Mouse (Mus musculus) heart, postnatal 0 days (tissue): ENCODE measurements at regions not wholly inside any gene's neighbourhood (a gene's known extent, or its start where the extent isn't known, plus 50 kb on each side); places are given as distances from the start of the nearest gene placed in this dataset.

Source experiments
- CTCF ChIP-seq: IDR thresholded peaks from 2 replicates; pipeline ENCODE4 v1.5.1; 2016; ENCODE audit warnings: antibody characterized with exemption, control low read depth, low read depth
- EP300 ChIP-seq: IDR thresholded peaks from 2 replicates; pipeline ENCODE4 v1.6.1; 2016; ENCODE audit warnings: antibody characterized with exemption, low read depth

GRCm38 (mm10) chr17:4272456-4272855 lies 576.4 kb upstream of the Nox3 start:
- TF ChIP-seq CTCF (no peak), EP300 (no peak)
